Comparison of ENCODE assay signal across 1 mouse cellular context in genomic region chr2:19909171-19909899, GRCm38 (mm10).
TF ChIP-seq lines count a peak whose summit lies in the region.

Gene Etl4 (plus strand): TSS chr2:19909780.

TF ChIP-seq in CH12.LX, 34 proteins besides CTCF, POLR2A, EP300 and RAD21 (continued from another document):
- TF ChIP-seq ZMIZ1 (IDR thresholded peaks at IDR 0.05; ENCODE audit: low read depth, low read length): no peak
